Mouse (Mus musculus): ENCODE measurements around the gene Gm14444. TPM values are rescaled to one million over a fixed set of nuclear protein-coding genes. Genes with fewer than 3 reads are reported as not detected.
"Not testable (repeated sequence)": the region's sequence is repeated elsewhere in the genome, so short reads cannot be mapped to it uniquely, and the experiment has no call there.

Gm14444 gene
- total RNA-seq (2021), result 1 to 10 TPM in 1 of 2 experiments, under 1 TPM in 1; 0.75 to 1.0 TPM

GRCm38 (mm10) chr2:175010022-175010421, at the start of gene Gm14444:
TSS of gene Gm14444 (plus strand) at chr2:175010241.
- intact Hi-C loops (cut with DNase I); DNase-seq (ENCODE audit: low spot score in 2 of 2): not testable (repeated sequence)

GRCm38 (mm10) chr2:174965466-174965865, 44.6 kb upstream of the Gm14444 start:
- DNase-seq (ENCODE audit: low spot score in 2 of 2); intact Hi-C loops (cut with DNase I): not testable (repeated sequence)

GRCm38 (mm10) chr2:175044268-175044667, 34.2 kb downstream of the Gm14444 start:
- DNase-seq (ENCODE audit: low spot score in 2 of 2); intact Hi-C loops (cut with DNase I): not testable (repeated sequence)

- DNase-seq (ENCODE audit: low spot score in 2 of 2); intact Hi-C loops (cut with DNase I): not testable (repeated sequence)
Measured at GRCm38 (mm10) chr2:175067681-175068261, 57.7 kb downstream of the Gm14444 start, which contains the start of gene Gm14393. TSS of gene Gm14393 (minus strand) at chr2:175067781.

Other genes with a start within 250 kb of the Gm14444 start
- gene Edn3, start 249.6 kb upstream of the Gm14444 start, total RNA-seq (2021), result 1 to 10 TPM; 5.3 to 6.0 TPM
- not detected for gene Gm14393, start 57.5 kb downstream of the Gm14444 start, total RNA-seq (2021)
- gene Gm14399, start 131.8 kb downstream of the Gm14444 start, total RNA-seq (2021), result 10 to 100 TPM; 11.3 to 20.4 TPM
- 1 to 10 TPM; 3.5 to 6.5 TPM for gene Gm14443, start 165.6 kb downstream of the Gm14444 start, total RNA-seq (2021)
- 10 to 100 TPM; 69.5 to 89.4 TPM for gene Gm14391, start 196.7 kb downstream of the Gm14444 start, total RNA-seq (2021)